Mouse (Mus musculus) bone marrow macrophage, adult 2 months (primary cell): ENCODE results near the gene Syt14.

Experiments used
- CTCF ChIP-seq: IDR thresholded peaks from 2 replicates; pipeline ENCODE4 v1.5.1; 2012; ENCODE audit warnings: low read depth, mild to moderate bottlenecking, low read length, moderate library complexity
- POLR2A ChIP-seq: IDR thresholded peaks from 2 replicates; pipeline ENCODE4 v1.6.1; 2012; ENCODE audit warnings: mild to moderate bottlenecking, low read depth, low read length, borderline replicate concordance

DNA sequence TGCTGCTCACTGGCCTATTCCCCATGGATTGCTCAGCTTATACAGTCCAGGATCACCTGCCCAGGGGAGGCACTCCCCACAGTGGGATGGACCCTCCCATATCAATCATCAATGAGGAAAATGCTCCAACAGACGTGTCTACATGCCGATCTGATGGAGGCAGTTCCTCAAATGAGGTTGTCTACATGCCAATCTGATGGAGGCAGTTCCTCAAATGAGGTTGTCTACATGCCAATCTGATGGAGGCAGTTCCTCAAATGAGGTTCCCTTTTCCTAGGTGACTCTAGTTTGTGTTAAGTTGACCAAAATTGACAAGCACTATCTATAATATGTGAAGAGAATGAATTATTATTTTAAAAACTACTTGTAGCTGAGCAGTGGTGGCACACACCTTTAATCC lies 24.6 kb upstream of the Syt14 start:
- TF ChIP-seq POLR2A (no peak), CTCF (no peak)
